Mouse (Mus musculus) heart, adult 2 months (tissue): Measurements from ENCODE around the gene Pnpt1. TPM values are rescaled to one million over a fixed set of nuclear protein-coding genes. Genes with fewer than 3 reads are reported as not detected.

ENCODE experiments used
- DNase-seq, 2 experiments: peaks; one replicate each; pipeline ENCODE4 v3.0.0; 2021
- H3K27ac ChIP-seq: fragments of 200-600 bp; 2 replicates; pipeline ENCODE4 v1.8.1; 2022
- H3K27me3 ChIP-seq: fragments of 200-500 bp; 2 replicates; pipeline ENCODE4 v1.6.1; 2012; ENCODE audit warnings: mild to moderate bottlenecking, low read length, inconsistent platforms, mixed read lengths; ENCODE audit not compliant: control insufficient read depth, insufficient read depth
- H3K36me3 ChIP-seq: fragments of 200-500 bp; 2 replicates; pipeline ENCODE4 v1.6.1; 2012; ENCODE audit warnings: low read length, inconsistent platforms; ENCODE audit not compliant: control insufficient read depth, insufficient read depth
- H3K4me1 ChIP-seq: fragments of 200-500 bp; 2 replicates; pipeline ENCODE4 v1.6.1; 2011; ENCODE audit warnings: low read length; ENCODE audit not compliant: control insufficient read depth, insufficient read depth
- H3K4me3 ChIP-seq: fragments of 200-600 bp; 2 replicates; pipeline ENCODE4 v1.8.1; 2022
- H3K79me2 ChIP-seq: fragments of 200-500 bp; replicated peaks from 2 replicates; pipeline ENCODE4 v1.6.1; 2012; ENCODE audit warnings: mild to moderate bottlenecking, inconsistent platforms, low read length, moderate library complexity, mixed read lengths; ENCODE audit not compliant: control insufficient read depth, insufficient read depth
- H3K9ac ChIP-seq: fragments of 200-500 bp; 2 replicates; pipeline ENCODE4 v1.6.1; 2012; ENCODE audit warnings: low read depth, mild to moderate bottlenecking, control low read depth, inconsistent platforms, low read length, mixed read lengths
- CTCF ChIP-seq: fragments of 200-600 bp; IDR thresholded peaks from 2 replicates; pipeline ENCODE4 v1.8.1; 2022; ENCODE audit warnings: antibody characterized with exemption, mild to moderate bottlenecking, moderate library complexity
- EP300 ChIP-seq: fragments of 200-500 bp; IDR thresholded peaks from 2 replicates; pipeline ENCODE4 v1.6.1; 2011; ENCODE audit warnings: low read depth, low read length, control low read depth; ENCODE audit not compliant: insufficient read depth
- POLR2A ChIP-seq: fragments of 200-500 bp; IDR thresholded peaks from 2 replicates; pipeline ENCODE4 v1.6.1; 2011; ENCODE audit warnings: mild to moderate bottlenecking, low read depth, low read length, control low read depth; ENCODE audit not compliant: insufficient read depth
- WGBS: fragments of 180-500 bp; shearing (Covaris S2); methylation state at CpG from one replicate; pipeline ENCODE4 v1.1.7; 2018; 5-methylcytosine and 5-hydroxymethylcytosine counted together
- intact Hi-C: fragments of 180-260 bp; cut with DNase I; formaldehyde crosslinking; loops from one replicate; pipeline ENCODE4 v1.15.1; 2025
- long read RNA-seq: library from polyadenylated mRNA; stranded (forward); transcript quantifications from one replicate; pipeline ENCODE4 v2.0.0, GENCODE M21; 2021
- polyA plus RNA-seq: library from polyadenylated mRNA; depleted of rRNA; stranded (reverse); fragments of >200 nt; gene quantifications from 2 replicates; pipeline ENCODE4 v1.2.3, GENCODE M21; 2012; rRNA removed
- total RNA-seq, 2 experiments: library from RNA; stranded (reverse); gene quantifications; 2 replicates each; pipeline ENCODE4 v1.2.3; 2021

Gene Pnpt1
- 10 to 100 TPM; 25.7 to 29.1 TPM for total RNA-seq
- 11.7 and 13.2 TPM in 2 replicates for polyA plus RNA-seq
- long read RNA-seq, transcript Pnpt1-201 (28 exons, 2,707 nt) = major isoform, 48 of 63 reads
- long read RNA-seq, partial matches to known transcripts = 4 of 63 reads
- long read RNA-seq, other reads (novel, unspliced or antisense) = 11 of 63 reads

DNA sequence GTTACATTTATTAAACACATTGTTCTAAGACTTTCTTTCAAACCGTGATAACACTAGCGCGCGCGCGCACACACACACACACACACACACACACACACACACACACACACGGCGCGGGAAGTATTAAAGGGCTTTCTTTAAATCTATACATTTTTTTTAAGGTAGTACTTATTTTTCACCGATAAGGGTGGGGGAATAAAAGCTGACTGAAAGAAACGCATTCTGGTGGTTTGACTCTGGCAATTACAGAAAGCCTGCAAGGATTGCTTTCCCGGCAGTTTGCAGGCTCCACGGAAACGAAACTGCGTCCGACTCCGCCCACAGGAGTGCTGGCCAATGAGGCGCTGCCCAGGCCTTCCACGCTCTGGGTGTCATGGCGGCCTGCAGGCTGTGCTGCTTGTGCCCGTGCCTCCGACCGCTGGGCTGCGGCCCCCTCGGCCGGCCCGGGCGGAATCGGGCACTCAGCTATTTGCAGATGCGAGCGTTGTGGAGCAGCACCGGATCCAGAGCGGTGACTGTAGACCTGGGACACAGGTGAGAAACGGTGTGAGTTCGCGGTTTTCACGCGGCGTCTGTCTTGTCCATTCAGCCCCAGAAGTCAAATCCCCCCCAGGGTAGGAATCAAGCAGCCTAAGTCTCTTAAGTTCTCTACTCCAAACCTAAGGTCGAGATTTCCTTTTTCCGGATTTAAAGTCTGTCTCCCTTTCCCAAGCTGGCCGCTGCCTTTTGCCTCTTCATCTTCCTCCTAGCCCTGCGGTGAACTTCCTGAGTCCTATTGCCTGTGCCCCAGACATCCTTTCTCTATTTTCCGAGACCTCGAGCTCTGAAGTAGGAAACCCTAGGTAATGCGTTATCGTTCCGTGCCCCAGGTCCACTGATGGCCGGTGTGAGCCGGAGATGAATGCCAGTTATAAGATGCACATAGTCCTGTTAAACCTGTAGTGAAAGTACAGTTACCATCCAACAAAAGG is at the start of gene Pnpt1:
Gene Pnpt1, plus strand, starts transcription at position 360 of the 971 bp plus-strand sequence.
- no peaks in the 10 kb centered on the region for H3K36me3 ChIP-seq
- H3K9ac ChIP-seq = peak within 1 kb of the TSS; percentile 89
- no peaks in the 10 kb centered on the region for H3K27me3 ChIP-seq
- H3K4me1 ChIP-seq = peaks cover 1% of the 10 kb centered on the region; the same call in 1 of the 2 replicates
- peak; percentile 92 to 93 for DNase-seq
- WGBS = 2% methylated on average over 50 of the region's 50 CpGs
- no peaks in the 10 kb centered on the region for H3K79me2 ChIP-seq
- peak within 1 kb of the TSS; percentile 98 for H3K4me3 ChIP-seq
- H3K27ac ChIP-seq = peak within 1 kb of the TSS; percentile 73
- peak; percentile 76 for TF ChIP-seq POLR2A
- peak; percentile 12; the same call in 1 of the 2 replicates for TF ChIP-seq CTCF
- TF ChIP-seq EP300 = no peak
- intact Hi-C loops = loop anchor here (2.0 kb wide), 1 partner anchor 42 kb away; the partner anchor contains the start of gene Ppp4r3b

DNA sequence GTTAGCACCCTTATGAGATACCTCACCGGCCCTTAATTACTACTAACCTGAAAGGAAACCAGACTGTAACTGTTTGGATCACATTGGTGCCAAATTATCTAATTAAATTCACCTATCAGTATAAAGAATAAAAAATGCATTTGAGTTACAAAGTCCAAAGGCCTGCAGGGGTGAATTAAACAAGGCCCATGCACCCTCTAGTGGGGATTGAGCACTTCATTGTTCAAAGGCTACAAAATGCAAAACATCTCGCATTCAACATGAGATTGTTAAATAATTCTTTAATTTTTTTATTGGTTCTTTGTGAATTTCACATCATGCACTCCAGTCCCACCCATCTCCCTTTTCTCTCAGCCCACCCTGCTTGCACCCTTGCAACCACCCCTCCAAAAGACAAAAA is 38.1 kb upstream of the Pnpt1 start:
- WGBS = 74% methylated on average over 2 of the region's 2 CpGs
- H3K27me3 ChIP-seq = no peaks in the 10 kb centered on the region
- H3K36me3 ChIP-seq = no peaks in the 10 kb centered on the region
- DNase-seq = no peak
- peak; percentile 54 for TF ChIP-seq CTCF
- no peak for TF ChIP-seq EP300
- H3K27ac ChIP-seq = no peak overlapping the region
- no peaks in the 10 kb centered on the region for H3K4me1 ChIP-seq
- no peak overlapping the region for H3K9ac ChIP-seq
- no peaks in the 10 kb centered on the region for H3K79me2 ChIP-seq
- no peak overlapping the region for H3K4me3 ChIP-seq
- intact Hi-C loops = no loop called here

DNA sequence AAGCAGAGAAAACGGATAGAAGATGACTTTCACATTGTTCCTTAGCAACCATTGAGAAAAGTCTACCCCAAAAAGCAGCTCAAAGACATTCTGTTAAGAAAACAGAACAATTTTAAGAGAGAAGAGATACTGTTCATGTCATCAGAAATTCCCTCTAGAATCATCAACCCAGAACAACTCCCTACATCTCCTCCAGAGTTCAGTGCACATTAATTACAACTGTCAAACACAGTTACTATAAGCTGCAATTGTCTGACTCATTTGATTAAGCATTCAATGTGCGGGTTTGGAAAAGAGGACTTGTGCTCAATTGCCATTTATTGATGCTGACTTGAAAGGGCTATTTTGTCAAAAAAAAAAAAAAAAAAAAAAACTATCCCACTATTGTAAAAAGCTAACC is 31.6 kb upstream of the Pnpt1 start:
- WGBS = 53% methylated on average over 2 of the region's 2 CpGs

DNA sequence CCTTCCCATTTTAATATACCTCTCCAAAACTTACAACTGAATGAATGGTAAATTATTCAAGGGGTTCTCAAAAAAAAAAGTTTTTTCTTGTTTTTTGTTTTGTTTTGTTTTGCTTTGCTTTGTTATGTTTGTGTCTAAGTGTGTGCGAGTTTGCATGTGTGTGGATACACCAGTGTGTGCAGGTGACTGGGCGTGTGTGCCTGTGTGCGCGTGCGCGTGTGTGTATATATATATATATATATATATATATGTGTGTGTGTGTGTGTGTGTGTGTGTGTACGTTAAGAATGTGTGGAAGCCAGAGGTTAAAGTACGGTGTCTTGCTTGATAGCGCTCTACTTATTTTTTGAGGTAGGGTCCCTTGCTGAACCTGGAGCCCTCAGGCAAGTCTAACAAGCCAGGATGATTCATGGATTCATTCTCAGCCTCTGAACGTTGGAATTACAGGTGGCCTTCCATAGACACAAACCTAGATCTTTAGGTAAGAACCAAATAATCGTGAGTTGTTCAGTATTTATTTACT is 621 bp upstream of the Pnpt1 start:
- Histone ChIP-seq H3K79me2 (no peaks in the 10 kb centered on the region), H3K36me3 (no peaks in the 10 kb centered on the region), H3K27ac (peak overlapping the region; percentile 73; the same call in 1 of the 2 replicates), H3K27me3 (no peaks in the 10 kb centered on the region), H3K4me1 (peaks cover 1% of the 10 kb centered on the region; the same call in 1 of the 2 replicates), H3K4me3 (peak overlapping the region; percentile 98), H3K9ac (peak overlapping the region; percentile 37; the same call in 1 of the 2 replicates)
- WGBS = 53% methylated on average over 11 of the region's 11 CpGs
- no peak for TF ChIP-seq CTCF
- TF ChIP-seq POLR2A = no peak
- no peak for TF ChIP-seq EP300
- DNase-seq = no peak
- intact Hi-C loops = loop anchor here (2.0 kb wide), 1 partner anchor 43 kb away; the partner anchor contains the start of gene Ppp4r3b

More for the DNA sequence above, 31.6 kb upstream of the Pnpt1 start:
- no peaks in the 10 kb centered on the region for H3K4me1 ChIP-seq
- no peak overlapping the region for H3K9ac ChIP-seq
- H3K27me3 ChIP-seq = no peaks in the 10 kb centered on the region
- DNase-seq = no peak
- no peaks in the 10 kb centered on the region for H3K79me2 ChIP-seq
- no peak overlapping the region for H3K4me3 ChIP-seq
- TF ChIP-seq CTCF = no peak
- TF ChIP-seq POLR2A = no peak
- no peak for TF ChIP-seq EP300
- no peaks in the 10 kb centered on the region for H3K36me3 ChIP-seq
- intact Hi-C loops = no loop called here
- no peak overlapping the region for H3K27ac ChIP-seq

DNA sequence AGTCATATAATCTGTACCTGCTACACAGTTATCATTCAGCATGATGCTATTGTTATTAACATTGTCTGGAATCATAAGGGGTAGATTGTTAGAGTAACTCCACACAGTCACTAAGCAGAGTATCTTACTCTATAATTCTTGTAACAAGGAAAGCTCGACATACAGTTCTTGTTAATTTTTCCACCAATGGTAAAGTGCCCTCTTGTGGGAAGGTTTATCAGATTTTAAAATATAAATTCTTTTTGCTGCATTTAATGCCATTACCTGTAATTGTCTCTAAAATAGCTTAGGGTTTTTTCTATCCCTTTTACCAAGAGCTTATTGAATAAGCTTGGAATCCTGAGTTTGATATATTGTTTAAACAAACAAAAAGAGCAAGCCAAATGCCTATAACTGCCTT is 10.1 kb downstream of the Pnpt1 start:
- no peak for TF ChIP-seq CTCF
- TF ChIP-seq POLR2A = no peak
- TF ChIP-seq EP300 = no peak
- Histone ChIP-seq H3K9ac (no peak overlapping the region), H3K27me3 (no peaks in the 10 kb centered on the region), H3K36me3 (no peaks in the 10 kb centered on the region; the same call in 1 of the 2 replicates), H3K27ac (no peak overlapping the region), H3K4me3 (no peak overlapping the region), H3K79me2 (no peaks in the 10 kb centered on the region), H3K4me1 (no peaks in the 10 kb centered on the region)
- no peak for DNase-seq
- intact Hi-C loops = no loop called here
- 71% methylated on average over 1 of the region's 1 CpGs for WGBS
